Mouse (Mus musculus) hindbrain, embryonic 14.5 days (tissue): ENCODE results near the gene Car3. TPM values are rescaled to one million over a fixed set of nuclear protein-coding genes. Genes with fewer than 3 reads are reported as not detected.

Experiments used
- ATAC-seq: fragments of 200-750 bp; cut with Nextera tagmentation; 2 replicates; pipeline ENCODE4 v1.8.0; 2017; ENCODE audit warnings: moderate number of reproducible peaks, mild to moderate bottlenecking, moderate TSS enrichment, moderate library complexity; ENCODE audit not compliant: low FRiP score
- DNase-seq: peaks from one replicate; pipeline ENCODE4 v3.0.0-alpha.2; 2015; ENCODE audit warnings: low spot score
- H3K27ac ChIP-seq: fragments of 300-500 bp; sonication (generic); 2 replicates; pipeline ENCODE4 v1.5.1; 2014; ENCODE audit warnings: mild to moderate bottlenecking, moderate library complexity
- H3K27me3 ChIP-seq: fragments of 300-500 bp; sonication (generic); 2 replicates; pipeline ENCODE4 v1.6.1; 2014; ENCODE audit warnings: mild to moderate bottlenecking, low read length, mixed read lengths; ENCODE audit not compliant: control insufficient read depth, insufficient read depth
- H3K36me3 ChIP-seq: fragments of 300-500 bp; sonication (generic); replicated peaks from 2 replicates; pipeline ENCODE4 v1.6.1; 2014; ENCODE audit not compliant: control insufficient read depth, insufficient read depth
- H3K4me1 ChIP-seq: fragments of 300-500 bp; sonication (generic); replicated peaks from 2 replicates; pipeline ENCODE4 v1.6.1; 2014; ENCODE audit warnings: antibody characterized with exemption, low read length, mixed read lengths; ENCODE audit not compliant: control insufficient read depth, insufficient read depth
- H3K4me2 ChIP-seq: fragments of 300-500 bp; sonication (generic); replicated peaks from 2 replicates; pipeline ENCODE4 v1.6.1; 2014; ENCODE audit warnings: mild to moderate bottlenecking, moderate library complexity
- H3K4me3 ChIP-seq: fragments of 300-500 bp; sonication (generic); replicated peaks from 2 replicates; pipeline ENCODE4 v1.5.1; 2014; ENCODE audit warnings: mild to moderate bottlenecking, low read length
- H3K9ac ChIP-seq: fragments of 300-500 bp; sonication (generic); 2 replicates; pipeline ENCODE4 v1.6.1; 2014
- H3K9me3 ChIP-seq: fragments of 300-500 bp; sonication (generic); 2 replicates; pipeline ENCODE4 v1.6.1; 2016; ENCODE audit warnings: low read length; ENCODE audit not compliant: control insufficient read depth
- WGBS: fragments of 180-500 bp; shearing (Covaris S2); extraction: QIAGEN DNeasy Blood & Tissue Kit; methylation state at CpG from one replicate; pipeline ENCODE4 v1.1.7; 2014; 5-methylcytosine and 5-hydroxymethylcytosine counted together
- polyA plus RNA-seq: library from polyadenylated mRNA; unstranded; fragments of >200 nt; fragmentation: Nextera tagmentation; extraction: Ambion mirVana; gene quantifications from 2 replicates; pipeline ENCODE4 v1.2.1, GENCODE M21; 2014

The Car3 gene
- polyA plus RNA-seq, 1 experiment from 2014 or later = 0.82 TPM

GRCm38 (mm10) chr3:14870528-14870927 lies 7.2 kb downstream of the Car3 start:
- ATAC-seq = no peak
- Histone ChIP-seq H3K36me3 (no peaks in the 10 kb centered on the region), H3K4me3 (no peak overlapping the region), H3K4me1 (no peaks in the 10 kb centered on the region), H3K27ac (no peak overlapping the region), H3K27me3 (no peaks in the 10 kb centered on the region), H3K9ac (no peak overlapping the region), H3K4me2 (no peak overlapping the region), H3K9me3 (no peaks in the 10 kb centered on the region)
- 77% methylated on average over 1 of the region's 1 CpGs for WGBS
- no peak for DNase-seq

- DNase-seq (no peak), ATAC-seq (no peak)
- WGBS = 51% methylated on average over 7 of the region's 7 CpGs
These were observed 8.1 kb downstream of the Car3 start for GRCm38 (mm10) chr3:14871386-14871785.

GRCm38 (mm10) chr3:14874402-14875040 lies 11.2 kb downstream of the Car3 start:
- no peak overlapping the region for H3K27ac ChIP-seq
- WGBS = 51% methylated on average over 8 of the region's 8 CpGs
- H3K4me1 ChIP-seq = no peaks in the 10 kb centered on the region
- H3K4me3 ChIP-seq = no peak overlapping the region
- ATAC-seq = no peak
- peak; percentile 92 for DNase-seq
- H3K9me3 ChIP-seq = no peaks in the 10 kb centered on the region
- no peak overlapping the region for H3K9ac ChIP-seq
- H3K36me3 ChIP-seq = no peaks in the 10 kb centered on the region
- no peak overlapping the region for H3K4me2 ChIP-seq
- no peaks in the 10 kb centered on the region for H3K27me3 ChIP-seq

More at GRCm38 (mm10) chr3:14871386-14871785, 8.1 kb downstream of the Car3 start:
- no peaks in the 10 kb centered on the region for H3K27me3 ChIP-seq
- no peaks in the 10 kb centered on the region for H3K9me3 ChIP-seq
- no peak overlapping the region for H3K27ac ChIP-seq
- H3K9ac ChIP-seq = no peak overlapping the region
- H3K4me3 ChIP-seq = no peak overlapping the region
- no peaks in the 10 kb centered on the region for H3K4me1 ChIP-seq
- no peaks in the 10 kb centered on the region for H3K36me3 ChIP-seq
- no peak overlapping the region for H3K4me2 ChIP-seq

GRCm38 (mm10) chr3:14876325-14876918 lies 13.1 kb downstream of the Car3 start:
- H3K9ac ChIP-seq = no peak overlapping the region

GRCm38 (mm10) chr3:14877251-14877909 lies 14.1 kb downstream of the Car3 start:
- ATAC-seq (no peak), DNase-seq (no peak)
- H3K9me3 ChIP-seq = no peaks in the 10 kb centered on the region
- no peak overlapping the region for H3K9ac ChIP-seq
- no peak overlapping the region for H3K4me3 ChIP-seq
- H3K27ac ChIP-seq = no peak overlapping the region
- no peak overlapping the region for H3K4me2 ChIP-seq
- 93% methylated on average over 7 of the region's 7 CpGs for WGBS
- no peaks in the 10 kb centered on the region for H3K4me1 ChIP-seq
- H3K27me3 ChIP-seq = no peaks in the 10 kb centered on the region
- no peaks in the 10 kb centered on the region for H3K36me3 ChIP-seq

More at GRCm38 (mm10) chr3:14876325-14876918, 13.1 kb downstream of the Car3 start:
- H3K27me3 ChIP-seq = no peaks in the 10 kb centered on the region
- no peaks in the 10 kb centered on the region for H3K36me3 ChIP-seq
- no peaks in the 10 kb centered on the region for H3K9me3 ChIP-seq
- no peak overlapping the region for H3K4me3 ChIP-seq
- no peak overlapping the region for H3K27ac ChIP-seq
- H3K4me1 ChIP-seq = no peaks in the 10 kb centered on the region
- DNase-seq = no peak
- 78% methylated on average over 9 of the region's 9 CpGs for WGBS
- no peak for ATAC-seq
- no peak overlapping the region for H3K4me2 ChIP-seq

- H3K4me3 ChIP-seq = no peak overlapping the region
- H3K4me1 ChIP-seq = no peaks in the 10 kb centered on the region
- ATAC-seq (no peak), DNase-seq (no peak)
- H3K27me3 ChIP-seq = no peaks in the 10 kb centered on the region
- H3K9me3 ChIP-seq = no peaks in the 10 kb centered on the region
- no peak overlapping the region for H3K27ac ChIP-seq
- H3K36me3 ChIP-seq = no peaks in the 10 kb centered on the region
- no peak overlapping the region for H3K4me2 ChIP-seq
- H3K9ac ChIP-seq = no peak overlapping the region
- 80% methylated on average over 6 of the region's 6 CpGs for WGBS
These were observed 15.5 kb downstream of the Car3 start for GRCm38 (mm10) chr3:14878749-14879223.

- ATAC-seq = no peak
- no peak for DNase-seq
- no peaks in the 10 kb centered on the region for H3K4me1 ChIP-seq
- H3K36me3 ChIP-seq = no peaks in the 10 kb centered on the region
- H3K4me2 ChIP-seq = no peak overlapping the region
- no peak overlapping the region for H3K9ac ChIP-seq
- no peak overlapping the region for H3K4me3 ChIP-seq
- H3K27me3 ChIP-seq = no peaks in the 10 kb centered on the region
- WGBS = 88% methylated on average over 3 of the region's 3 CpGs
- H3K9me3 ChIP-seq = no peaks in the 10 kb centered on the region
- H3K27ac ChIP-seq = no peak overlapping the region
These were observed 16.0 kb downstream of the Car3 start for GRCm38 (mm10) chr3:14879293-14879692.

- H3K4me3 ChIP-seq = no peak overlapping the region
- H3K4me1 ChIP-seq = no peaks in the 10 kb centered on the region
- H3K27me3 ChIP-seq = no peaks in the 10 kb centered on the region
- no peaks in the 10 kb centered on the region for H3K9me3 ChIP-seq
- no peak overlapping the region for H3K4me2 ChIP-seq
- ATAC-seq (no peak), DNase-seq (no peak)
- no peak overlapping the region for H3K9ac ChIP-seq
- no peak overlapping the region for H3K27ac ChIP-seq
- H3K36me3 ChIP-seq = no peaks in the 10 kb centered on the region
- 79% methylated on average over 2 of the region's 2 CpGs for WGBS
These were observed 17.0 kb downstream of the Car3 start for GRCm38 (mm10) chr3:14880277-14880676.

GRCm38 (mm10) chr3:14882005-14882404 lies 18.7 kb downstream of the Car3 start:
- H3K9me3 ChIP-seq = no peaks in the 10 kb centered on the region
- no peaks in the 10 kb centered on the region; the same call in 1 of the 2 replicates for H3K27me3 ChIP-seq
- no peak overlapping the region for H3K4me2 ChIP-seq
- H3K36me3 ChIP-seq = no peaks in the 10 kb centered on the region
- no peak overlapping the region for H3K9ac ChIP-seq
- DNase-seq (no peak), ATAC-seq (no peak)
- H3K4me3 ChIP-seq = no peak overlapping the region
- no peaks in the 10 kb centered on the region for H3K4me1 ChIP-seq
- H3K27ac ChIP-seq = no peak overlapping the region
